Mouse (Mus musculus) ES-E14 (cell line): ENCODE results near the gene Fam122b. TPM values are rescaled to one million over a fixed set of nuclear protein-coding genes. Genes with fewer than 3 reads are reported as not detected.
"Not testable (repeated sequence)": the region's sequence is repeated elsewhere in the genome, so short reads cannot be mapped to it uniquely, and the experiment has no call there.

Experiments
- DNase-seq: peaks from one replicate; pipeline ENCODE4 v3.0.0-alpha.2; 2013; ENCODE audit warnings: low read depth, low spot score
- H3K27ac ChIP-seq: 2 replicates; pipeline ENCODE4 v1.5.1; 2012; ENCODE audit warnings: low read depth, mild to moderate bottlenecking, low read length, moderate library complexity, mixed read lengths; ENCODE audit not compliant: poor library complexity, insufficient read depth, severe bottlenecking
- H3K36me3 ChIP-seq: 2 replicates; pipeline ENCODE4 v1.6.1; 2012; ENCODE audit warnings: mild to moderate bottlenecking, low read length, moderate library complexity, mixed read lengths; ENCODE audit not compliant: control insufficient read depth, poor library complexity, insufficient read depth, severe bottlenecking
- H3K4me1 ChIP-seq, 2 experiments: fragments of 150-350 bp in 1 of 2; sonication (generic) in 1 of 2; 2 replicates each; pipeline ENCODE4 v1.6.1; 2012; ENCODE audit warnings: low read length in 2 of 2, mild to moderate bottlenecking in 1 of 2, mixed read lengths in 1 of 2; ENCODE audit not compliant: control insufficient read depth in 2 of 2, insufficient read depth in 2 of 2, poor library complexity in 1 of 2
- H3K4me3 ChIP-seq, 2 experiments: fragments of 150-350 bp in 1 of 2; sonication (generic) in 1 of 2; 2 replicates each; pipeline ENCODE4 v1.5.1; 2012; ENCODE audit warnings: low read length in 2 of 2, low read depth in 1 of 2, mild to moderate bottlenecking in 1 of 2, mixed read lengths in 1 of 2; ENCODE audit not compliant: insufficient read depth in 1 of 2, poor library complexity in 1 of 2, severe bottlenecking in 1 of 2
- H3K9ac ChIP-seq: 2 replicates; pipeline ENCODE4 v1.6.1; 2012; ENCODE audit warnings: low read depth, mild to moderate bottlenecking, low read length, mixed read lengths; ENCODE audit not compliant: poor library complexity, insufficient read depth, severe bottlenecking
- H3K9me3 ChIP-seq: fragments of 150-350 bp; sonication (generic); 2 replicates; pipeline ENCODE4 v1.6.1; 2012; ENCODE audit warnings: low read depth, mild to moderate bottlenecking, low read length; ENCODE audit not compliant: control insufficient read depth, insufficient read depth
- CHD2 ChIP-seq: IDR thresholded peaks from 2 replicates; pipeline ENCODE4 v1.6.1; 2014; ENCODE audit warnings: mild to moderate bottlenecking, low read depth, low read length, inconsistent platforms
- HCFC1 ChIP-seq: IDR thresholded peaks from 2 replicates; pipeline ENCODE4 v1.6.1; 2012; ENCODE audit warnings: low read length, inconsistent platforms, borderline replicate concordance; ENCODE audit not compliant: insufficient read depth
- MAFK ChIP-seq: IDR thresholded peaks from 2 replicates; pipeline ENCODE4 v1.6.1; 2014; ENCODE audit warnings: mild to moderate bottlenecking, low read depth, low read length, inconsistent platforms; ENCODE audit not compliant: insufficient read depth
- ZC3H11A ChIP-seq: IDR thresholded peaks from 2 replicates; pipeline ENCODE4 v1.6.1; 2012; ENCODE audit warnings: low read depth, mild to moderate bottlenecking, inconsistent platforms, low read length, borderline replicate concordance
- ZNF384 ChIP-seq: IDR thresholded peaks from 2 replicates; pipeline ENCODE4 v1.6.1; 2012; ENCODE audit warnings: low read depth, low read length, inconsistent platforms
- in situ Hi-C, 2 experiments: fragments of 600-800 bp; cut with MboI; formaldehyde crosslinking; loops; one replicate each; pipeline ENCODE4 v1.15.1; 2025; ENCODE audit warnings: low sequenced_read_pairs in 2 of 2, inconsistent platforms in 1 of 2; ENCODE audit not compliant: unreplicated experiment in 2 of 2
- total RNA-seq: library from RNA; depleted of rRNA; stranded (reverse); fragments of 300-350 nt; gene quantifications from 2 replicates; pipeline ENCODE4 v1.2.3, GENCODE M21; 2012; rRNA removed

The Fam122b gene
- total RNA-seq: 9.4 and 12.2 TPM in 2 replicates

GRCm38 (mm10) chrX:53269289-53270062 lies at the start of gene Fam122b:
TSS of gene Fam122b (minus strand) at chrX:53269805.
- in situ Hi-C loops: no loop called here
- Histone ChIP-seq H3K4me1 (no peaks in the 10 kb centered on the region), H3K9me3 (no peaks in the 10 kb centered on the region), H3K36me3 (no peaks in the 10 kb centered on the region), H3K4me3 (peak within 1 kb of the TSS; percentile 79 to 86), H3K9ac (peak within 1 kb of the TSS; percentile 77), H3K27ac (peak within 1 kb of the TSS; percentile 14; the same call in 1 of the 2 replicates)
- TF ChIP-seq HCFC1: no peak
- no peak for TF ChIP-seq ZC3H11A
- TF ChIP-seq MAFK: no peak
- TF ChIP-seq ZNF384: no peak
- TF ChIP-seq CHD2: no peak
- peak; percentile 77 for DNase-seq

GRCm38 (mm10) chrX:53287924-53288323 lies 18.3 kb upstream of the Fam122b start:
- no peaks in the 10 kb centered on the region for H3K4me1 ChIP-seq
- TF ChIP-seq CHD2 (no peak), HCFC1 (no peak), MAFK (no peak), ZC3H11A (no peak), ZNF384 (no peak)
- no peaks in the 10 kb centered on the region for H3K9me3 ChIP-seq
- no peaks in the 10 kb centered on the region for H3K36me3 ChIP-seq
- no peak overlapping the region for H3K27ac ChIP-seq
- no peak overlapping the region for H3K9ac ChIP-seq
- no peak for DNase-seq
- in situ Hi-C loops: no loop called here
- H3K4me3 ChIP-seq: no peak overlapping the region

- no peak within 1 kb of the TSS for H3K4me3 ChIP-seq
- in situ Hi-C loops: no loop called here
- H3K9ac ChIP-seq: no peak within 1 kb of the TSS
- no peak for TF ChIP-seq MAFK
- no peak for TF ChIP-seq CHD2
- TF ChIP-seq HCFC1: no peak
- H3K27ac ChIP-seq: no peak within 1 kb of the TSS
- H3K9me3 ChIP-seq: no peaks in the 10 kb centered on the region
- H3K4me1 ChIP-seq: no peaks in the 10 kb centered on the region
- no peaks in the 10 kb centered on the region for H3K36me3 ChIP-seq
- DNase-seq: no peak
These were observed 3.5 kb upstream of the Fam122b start, which contains the start of gene Fam122c for GRCm38 (mm10) chrX:53273124-53273523. TSS of gene Fam122c (plus strand) at chrX:53273424.

- H3K9me3 ChIP-seq, H3K27ac ChIP-seq, H3K4me1 ChIP-seq, H3K4me3 ChIP-seq, in situ Hi-C loops, H3K9ac ChIP-seq, H3K36me3 ChIP-seq, DNase-seq: not testable (repeated sequence)
These were observed 2.0 kb upstream of the Fam122b start for GRCm38 (mm10) chrX:53271628-53272027.

GRCm38 (mm10) chrX:53270063-53270432 lies 443 bp upstream of the Fam122b start:
- Histone ChIP-seq H3K36me3 (no peaks in the 10 kb centered on the region), H3K4me1 (no peaks in the 10 kb centered on the region), H3K4me3 (peak overlapping the region in 1 of 2 experiments; percentile 86; a peak in 3 of 4 replicates), H3K9me3 (no peaks in the 10 kb centered on the region), H3K27ac (no peak overlapping the region), H3K9ac (peak overlapping the region; percentile 25; the same call in 1 of the 2 replicates)
- in situ Hi-C loops: no loop called here
- no peak for DNase-seq
- TF ChIP-seq ZC3H11A (no peak), CHD2 (no peak), MAFK (no peak), HCFC1 (no peak), ZNF384 (no peak)
